Mouse (Mus musculus) layer of hippocampus, postnatal 36 days (tissue): ENCODE measurements at regions not wholly inside any gene's neighbourhood (a gene's known extent, or its start where the extent isn't known, plus 50 kb on each side); places are given as distances from the start of the nearest gene placed in this dataset.
A peak's percentile ranks its signal among the peaks of the same experiment; 100 is the strongest.

Experiments
- DNase-seq, 2 experiments: peaks; one replicate each; pipeline ENCODE4 v3.0.0; 2022

DNA sequence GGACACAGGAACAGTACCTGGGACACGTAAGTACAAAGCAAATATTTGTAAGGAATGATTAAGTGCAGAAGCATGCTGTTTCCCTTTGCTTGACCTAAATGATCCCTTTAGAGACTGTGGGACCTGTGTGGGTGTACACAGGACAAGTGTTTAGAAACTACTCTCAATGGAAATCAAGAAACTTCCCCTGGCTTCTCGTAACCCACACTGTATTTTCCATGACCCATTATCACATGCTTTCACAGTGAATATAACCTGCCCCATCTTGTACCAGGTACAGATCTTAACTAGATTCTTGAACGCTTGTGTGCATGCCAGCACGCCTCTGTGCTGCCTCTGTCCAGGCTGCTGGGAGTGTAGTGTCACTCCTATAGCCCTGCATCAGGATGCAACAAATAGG, 177.8 kb upstream of the Ahr start:
- DNase-seq = no peak

- DNase-seq = no peak
Observed at GRCm38 (mm10) chr12:35711549-35712070, 176.8 kb upstream of the Ahr start.

DNA sequence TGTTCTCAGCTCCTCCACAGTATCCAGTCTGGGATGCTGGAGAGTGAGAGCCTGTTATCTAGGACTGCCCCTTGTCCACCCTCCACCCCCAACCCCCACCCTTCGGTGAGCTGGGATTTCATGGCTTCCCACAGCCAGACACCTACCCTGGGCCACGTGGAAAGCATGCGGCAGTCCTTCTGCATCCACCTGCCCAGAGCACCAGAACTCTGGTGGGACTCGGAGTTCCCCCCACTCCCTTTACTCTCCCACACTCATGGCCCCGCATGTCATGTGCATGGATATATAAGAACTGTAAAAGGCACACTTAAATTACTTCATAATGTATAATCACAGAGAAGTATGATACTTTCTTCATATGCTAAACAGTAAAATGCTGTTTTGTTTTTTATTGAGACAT, 175.5 kb upstream of the Ahr start:
- no peak for DNase-seq

DNA sequence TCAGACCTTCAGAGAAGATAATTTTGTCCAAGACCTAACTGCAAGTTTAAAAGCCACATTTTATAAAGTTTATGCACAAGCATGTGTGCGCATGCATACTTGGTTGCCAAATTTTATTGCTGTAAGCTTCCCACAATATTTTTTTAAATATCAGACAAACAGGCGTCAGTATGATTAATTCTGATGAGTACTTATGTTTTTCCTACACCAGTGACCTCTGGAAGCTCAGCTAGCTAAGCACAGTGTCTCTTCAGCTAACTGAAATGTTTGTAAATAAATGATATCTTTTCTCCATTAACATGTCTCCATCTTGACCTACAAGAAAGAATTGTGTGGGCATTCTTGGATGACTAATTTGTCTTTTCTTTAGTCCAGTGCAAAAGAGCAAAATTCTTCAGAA, 168.6 kb upstream of the Ahr start:
- no peak for DNase-seq

- no peak for DNase-seq
Observed at GRCm38 (mm10) chr12:35702674-35703073, 167.8 kb upstream of the Ahr start.

GRCm38 (mm10) chr12:35694253-35694652, 159.4 kb upstream of the Ahr start:
- no peak for DNase-seq

GRCm38 (mm10) chr12:35690914-35691313, 156.1 kb upstream of the Ahr start:
- DNase-seq = no peak

DNA sequence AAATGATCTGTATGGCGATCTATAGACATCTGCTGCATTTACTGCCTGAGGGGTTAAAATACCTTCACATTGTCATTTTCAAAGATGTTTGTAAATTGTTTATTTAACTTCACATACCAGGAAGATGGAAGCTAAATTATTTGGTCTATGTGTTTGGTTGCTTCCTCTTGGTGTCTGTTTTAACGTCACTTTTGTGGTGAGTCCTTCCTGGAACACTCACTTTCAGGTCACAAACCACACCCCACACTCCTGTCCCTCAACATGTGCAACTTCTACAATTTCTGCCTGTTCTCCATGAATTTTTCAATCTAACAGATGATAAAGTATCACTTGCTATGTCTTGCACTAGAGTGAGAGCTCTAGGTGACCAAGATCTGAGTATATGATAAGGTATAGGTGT, 151.4 kb upstream of the Ahr start:
- DNase-seq = no peak

- no peak for DNase-seq
Observed at GRCm38 (mm10) chr12:35685189-35685588, 150.4 kb upstream of the Ahr start.

GRCm38 (mm10) chr12:35681864-35682449, 147.1 kb upstream of the Ahr start:
- DNase-seq = no peak

- DNase-seq = no peak
Observed at GRCm38 (mm10) chr12:35679903-35680302, 145.1 kb upstream of the Ahr start.

- no peak for DNase-seq
Observed at GRCm38 (mm10) chr12:35679025-35679424, 144.2 kb upstream of the Ahr start.

- peak; percentile 24 to 60 for DNase-seq
Observed at GRCm38 (mm10) chr12:35674487-35674886, 139.6 kb upstream of the Ahr start.

DNA sequence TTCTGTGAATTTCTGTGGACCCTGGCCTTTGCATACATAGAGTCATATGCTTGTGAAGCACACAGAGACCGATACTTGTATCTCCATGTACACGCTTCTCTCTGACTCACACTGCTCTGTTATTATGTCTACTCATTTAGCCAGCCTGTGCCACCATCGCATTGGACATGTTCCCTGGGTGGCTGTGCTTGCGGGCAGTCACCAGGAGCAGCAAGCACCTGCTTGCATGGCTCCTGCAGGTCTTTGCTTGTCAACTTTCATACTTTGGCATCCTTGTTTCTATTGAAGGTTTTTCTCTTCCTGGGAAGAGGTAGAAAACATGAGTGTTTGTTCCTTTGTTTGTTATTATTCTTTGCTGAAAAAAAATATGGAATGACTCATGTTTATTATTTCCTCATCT, 136.1 kb upstream of the Ahr start:
- DNase-seq = no peak

GRCm38 (mm10) chr12:35668716-35669115, 133.9 kb upstream of the Ahr start:
- no peak for DNase-seq

- no peak for DNase-seq
Observed at GRCm38 (mm10) chr12:35667705-35668104, 132.9 kb upstream of the Ahr start.

GRCm38 (mm10) chr12:35667218-35667617, 132.4 kb upstream of the Ahr start:
- no peak for DNase-seq

DNA sequence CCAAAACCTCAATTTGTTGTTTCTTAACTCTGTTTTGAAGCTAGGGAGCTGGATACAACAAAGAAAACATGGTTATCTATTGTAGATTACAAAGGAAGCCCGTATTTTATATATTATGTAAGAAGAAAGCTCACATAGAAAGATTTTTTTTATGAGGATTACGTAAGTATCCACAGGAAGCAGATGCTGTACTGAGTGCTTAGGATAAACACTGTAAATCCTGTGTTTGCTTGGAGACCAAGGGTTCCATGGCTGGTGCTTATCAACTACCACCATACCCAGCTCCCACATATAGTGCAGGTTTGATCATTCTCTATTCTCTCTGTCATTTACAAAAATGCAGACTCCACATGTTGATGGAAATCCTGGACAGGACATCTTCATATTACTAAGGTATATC, 131.2 kb upstream of the Ahr start:
- no peak for DNase-seq

GRCm38 (mm10) chr12:35663062-35663461, 128.2 kb upstream of the Ahr start:
- no peak for DNase-seq

DNA sequence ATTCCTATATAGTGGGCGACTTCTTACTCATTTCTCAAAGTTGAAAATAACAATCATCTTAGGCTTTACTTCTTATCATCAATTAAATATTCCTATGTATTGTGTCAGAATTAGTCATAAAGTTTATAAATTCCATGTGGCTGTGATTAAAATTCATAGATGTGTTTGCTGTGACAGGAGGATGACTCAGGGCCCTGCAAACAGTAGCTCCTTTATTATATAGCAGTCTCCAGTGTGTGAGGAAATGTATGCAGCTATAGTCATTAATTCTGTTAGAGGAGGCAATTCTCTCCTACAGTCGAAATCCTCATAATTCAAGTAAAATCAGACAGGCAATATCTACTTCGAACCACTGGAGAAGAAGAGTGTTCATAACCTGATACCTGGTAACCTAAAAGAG, 121.7 kb upstream of the Ahr start:
- no peak for DNase-seq

DNA sequence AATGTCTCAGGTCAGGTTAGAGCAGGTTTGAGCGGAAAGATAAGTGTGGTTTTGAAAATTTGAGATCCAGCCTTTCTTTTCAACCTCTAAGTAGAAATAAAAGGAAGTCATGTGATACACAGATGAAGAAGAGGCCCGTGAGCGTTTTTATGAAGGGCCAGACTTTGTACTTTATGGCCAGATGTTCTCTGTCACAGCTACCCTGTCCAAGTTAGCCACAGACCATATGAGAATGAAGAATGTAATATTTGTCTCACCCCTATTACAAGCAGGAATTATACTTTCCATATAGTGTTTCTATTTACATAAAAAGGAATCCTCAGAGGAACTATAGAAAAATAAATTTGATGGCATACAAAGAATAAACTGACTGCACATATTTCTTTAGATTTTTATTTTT, 114.9 kb upstream of the Ahr start:
- DNase-seq = no peak

GRCm38 (mm10) chr12:35642473-35642872, 107.6 kb upstream of the Ahr start:
- no peak for DNase-seq

DNA sequence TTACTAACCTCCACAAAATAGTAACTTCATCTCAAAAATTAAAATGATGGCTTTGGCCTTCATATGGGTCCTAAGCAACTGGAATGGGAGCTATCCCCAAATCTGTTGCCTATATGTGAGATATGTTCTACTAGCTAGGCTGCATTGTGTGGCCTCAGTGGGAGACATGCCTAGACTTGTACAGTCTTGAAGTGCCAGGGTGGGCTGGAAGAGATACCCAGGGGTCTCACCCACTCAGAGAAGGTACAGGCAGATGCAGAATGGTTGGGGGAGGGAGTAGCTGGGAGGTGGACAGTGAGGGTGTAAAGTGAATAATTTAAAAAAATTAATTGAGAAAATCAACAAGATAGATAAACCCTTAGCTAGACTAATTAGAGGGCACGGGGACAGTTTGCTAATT, 106.9 kb upstream of the Ahr start:
- no peak for DNase-seq

GRCm38 (mm10) chr12:35640911-35641345, 106.1 kb upstream of the Ahr start:
- no peak for DNase-seq

GRCm38 (mm10) chr12:35623484-35623883, 88.6 kb upstream of the Ahr start:
- no peak for DNase-seq
